Mouse (Mus musculus) megakaryocyte, embryonic 14.5 days (primary cell): ENCODE measurements around the gene Pdk2. TPM values are rescaled to one million over a fixed set of nuclear protein-coding genes. Genes with fewer than 3 reads are reported as not detected.
A peak's percentile ranks its signal among the peaks of the same experiment; 100 is the strongest.

Experiments
- H3K27me3 ChIP-seq: replicated peaks from 2 replicates; pipeline ENCODE3; 2012; ENCODE audit warnings: inconsistent platforms
- H3K36me3 ChIP-seq: replicated peaks from 2 replicates; pipeline ENCODE3; 2012; ENCODE audit warnings: low read length, inconsistent platforms, mixed read lengths
- H3K4me1 ChIP-seq: 2 replicates; pipeline ENCODE4 v1.6.1; 2012; ENCODE audit warnings: inconsistent platforms
- H3K4me3 ChIP-seq: replicated peaks from 2 replicates; pipeline ENCODE3; 2012; ENCODE audit warnings: moderate library complexity, mild to moderate bottlenecking, inconsistent platforms
- H3K9me3 ChIP-seq: 2 replicates; pipeline ENCODE4 v1.6.1; 2012; ENCODE audit warnings: inconsistent platforms
- FLI1 ChIP-seq: IDR thresholded peaks from 2 replicates; pipeline ENCODE4 v1.6.1; 2012; ENCODE audit warnings: low read length, inconsistent platforms, mixed read lengths
- GATA1 ChIP-seq: IDR thresholded peaks from 3 replicates; pipeline ENCODE4 v1.6.1; 2012; ENCODE audit warnings: mixed read lengths, low read length, inconsistent platforms, borderline replicate concordance
- polyA plus RNA-seq: library from polyadenylated mRNA; stranded (reverse); fragments of >175 nt; gene quantifications from 2 replicates; pipeline ENCODE4 v1.2.3, GENCODE M21; 2012; ENCODE audit warnings: low replicate concordance; ENCODE audit not compliant: insufficient read depth

Gene Pdk2
- polyA plus RNA-seq, 1 experiment, result 38.6 TPM

- no peak overlapping the region for H3K4me3 ChIP-seq
- peaks cover 89% of the 10 kb centered on the region for H3K36me3 ChIP-seq
- TF ChIP-seq FLI1 (no peak), GATA1 (no peak)
- no peaks in the 10 kb centered on the region for H3K9me3 ChIP-seq
- peaks cover 27% of the 10 kb centered on the region for H3K4me1 ChIP-seq
- H3K27me3 ChIP-seq, result peaks cover 50% of the 10 kb centered on the region
Measured at GRCm38 (mm10) chr11:95032945-95033344, 8.2 kb downstream of the Pdk2 start.

GRCm38 (mm10) chr11:95027850-95028470, 13.2 kb downstream of the Pdk2 start:
- Histone ChIP-seq H3K36me3 (peaks cover 89% of the 10 kb centered on the region), H3K27me3 (peaks cover 6% of the 10 kb centered on the region), H3K4me1 (peaks cover 51% of the 10 kb centered on the region), H3K9me3 (no peaks in the 10 kb centered on the region), H3K4me3 (no peak overlapping the region)
- TF ChIP-seq FLI1 (no peak), GATA1 (no peak)

- Histone ChIP-seq H3K4me3 (no peak overlapping the region), H3K4me1 (peaks cover 52% of the 10 kb centered on the region), H3K27me3 (no peaks in the 10 kb centered on the region), H3K36me3 (peaks cover 91% of the 10 kb centered on the region), H3K9me3 (no peaks in the 10 kb centered on the region)
- TF ChIP-seq FLI1, result no peak
- no peak for TF ChIP-seq GATA1
Measured at GRCm38 (mm10) chr11:95026849-95027248, 14.3 kb downstream of the Pdk2 start.

- Histone ChIP-seq H3K36me3 (peaks cover 91% of the 10 kb centered on the region), H3K4me1 (peaks cover 56% of the 10 kb centered on the region), H3K27me3 (no peaks in the 10 kb centered on the region), H3K4me3 (no peak overlapping the region), H3K9me3 (no peaks in the 10 kb centered on the region)
- TF ChIP-seq FLI1, result no peak
- TF ChIP-seq GATA1, result no peak
Measured at GRCm38 (mm10) chr11:95026090-95026542, 15.0 kb downstream of the Pdk2 start.

- Histone ChIP-seq H3K27me3 (no peaks in the 10 kb centered on the region), H3K9me3 (no peaks in the 10 kb centered on the region), H3K36me3 (peaks cover 96% of the 10 kb centered on the region), H3K4me1 (peaks cover 60% of the 10 kb centered on the region), H3K4me3 (no peak overlapping the region)
- no peak for TF ChIP-seq GATA1
- TF ChIP-seq FLI1, result no peak
Measured at GRCm38 (mm10) chr11:95025227-95026012, 15.7 kb downstream of the Pdk2 start.

- Histone ChIP-seq H3K4me1 (peaks cover 68% of the 10 kb centered on the region), H3K27me3 (no peaks in the 10 kb centered on the region), H3K36me3 (peaks cover 99% of the 10 kb centered on the region), H3K4me3 (no peak overlapping the region), H3K9me3 (no peaks in the 10 kb centered on the region)
- no peak for TF ChIP-seq FLI1
- no peak for TF ChIP-seq GATA1
Measured at GRCm38 (mm10) chr11:95024439-95025184, 16.5 kb downstream of the Pdk2 start.

- H3K36me3 ChIP-seq, result peaks cover 99% of the 10 kb centered on the region
- TF ChIP-seq FLI1 (no peak), GATA1 (no peak)
- H3K4me3 ChIP-seq, result no peak overlapping the region
- H3K9me3 ChIP-seq, result no peaks in the 10 kb centered on the region
- no peaks in the 10 kb centered on the region for H3K27me3 ChIP-seq
- peaks cover 80% of the 10 kb centered on the region for H3K4me1 ChIP-seq
Measured at GRCm38 (mm10) chr11:95023481-95023880, 17.7 kb downstream of the Pdk2 start.

GRCm38 (mm10) chr11:95022237-95022992, 18.7 kb downstream of the Pdk2 start:
- no peaks in the 10 kb centered on the region for H3K9me3 ChIP-seq
- peaks cover 90% of the 10 kb centered on the region for H3K4me1 ChIP-seq
- TF ChIP-seq GATA1 (no peak), FLI1 (no peak)
- H3K36me3 ChIP-seq, result peaks cover 99% of the 10 kb centered on the region
- H3K27me3 ChIP-seq, result no peaks in the 10 kb centered on the region
- no peak overlapping the region for H3K4me3 ChIP-seq

- H3K4me1 ChIP-seq, result peaks cover 91% of the 10 kb centered on the region
- H3K27me3 ChIP-seq, result no peaks in the 10 kb centered on the region
- peaks cover 91% of the 10 kb centered on the region for H3K36me3 ChIP-seq
- TF ChIP-seq GATA1 (no peak), FLI1 (no peak)
- H3K9me3 ChIP-seq, result no peaks in the 10 kb centered on the region
- H3K4me3 ChIP-seq, result peak overlapping the region; percentile 75
Measured at GRCm38 (mm10) chr11:95015484-95015883, 25.7 kb downstream of the Pdk2 start.

- Histone ChIP-seq H3K9me3 (no peaks in the 10 kb centered on the region), H3K27me3 (no peaks in the 10 kb centered on the region), H3K4me1 (peaks cover 81% of the 10 kb centered on the region), H3K4me3 (peak overlapping the region; percentile 94), H3K36me3 (peaks cover 67% of the 10 kb centered on the region)
- no peak for TF ChIP-seq FLI1
Measured at GRCm38 (mm10) chr11:95012487-95012886, 28.7 kb downstream of the Pdk2 start.
